Mouse (Mus musculus) brain, adult 2 months (tissue): ENCODE data around the gene Gm20825.
"Not testable (repeated sequence)": the region's sequence is repeated elsewhere in the genome, so short reads cannot be mapped to it uniquely, and the experiment has no call there.

Experiments used
- DNase-seq: peaks from one replicate; pipeline ENCODE4 v3.0.0; 2011; ENCODE audit warnings: low read depth, low spot score

Gm20825 gene

DNA sequence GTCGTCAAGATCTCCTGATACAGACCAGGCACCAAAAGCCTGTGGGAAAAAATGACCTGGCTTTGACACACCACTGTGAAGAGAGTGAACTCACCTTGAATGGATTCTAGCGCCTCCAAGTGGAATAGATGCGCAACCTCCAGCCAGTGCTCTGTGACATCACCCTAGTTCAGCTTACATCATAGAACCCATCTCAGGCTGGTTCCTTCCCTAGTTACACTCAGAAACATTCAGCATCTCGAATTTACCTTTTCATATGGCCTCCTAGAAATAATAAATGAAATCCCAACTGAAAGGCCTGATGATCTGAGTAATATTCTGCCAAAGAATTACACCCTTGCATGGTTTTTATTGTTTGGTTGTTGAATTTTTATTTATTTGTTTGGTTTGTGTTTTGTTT lies at the start of gene Gm20825:
Gene Gm20825, minus strand, starts transcription at position 101 of the 400 bp plus-strand sequence.
- DNase-seq, result not testable (repeated sequence)
